Mouse (Mus musculus) midbrain, embryonic 11.5 days (tissue): ENCODE results near the gene Mrpl16. TPM values are rescaled to one million over a fixed set of nuclear protein-coding genes. Genes with fewer than 3 reads are reported as not detected.

Experiments used
- ATAC-seq: fragments of 200-750 bp; cut with Nextera tagmentation; 2 replicates; pipeline ENCODE4 v1.8.0; 2017; ENCODE audit warnings: moderate TSS enrichment, moderate library complexity; ENCODE audit not compliant: low FRiP score
- DNase-seq: peaks from one replicate; pipeline ENCODE4 v3.0.0; 2015; ENCODE audit warnings: low spot score; ENCODE audit errors: missing footprints
- H3K27ac ChIP-seq: fragments of 300-500 bp; sonication (generic); 2 replicates; pipeline ENCODE4 v1.5.1; 2014; ENCODE audit warnings: low read depth, low read length
- H3K27me3 ChIP-seq: fragments of 300-500 bp; sonication (generic); 2 replicates; pipeline ENCODE4 v1.6.1; 2014; ENCODE audit warnings: mild to moderate bottlenecking, low read length, moderate library complexity, mixed read lengths; ENCODE audit not compliant: control insufficient read depth, insufficient read depth
- H3K36me3 ChIP-seq: fragments of 300-500 bp; sonication (generic); 2 replicates; pipeline ENCODE4 v1.6.1; 2014; ENCODE audit warnings: mild to moderate bottlenecking, low read length, moderate library complexity, mixed read lengths; ENCODE audit not compliant: control insufficient read depth, insufficient read depth
- H3K4me1 ChIP-seq: fragments of 300-500 bp; sonication (generic); 2 replicates; pipeline ENCODE4 v1.6.1; 2014; ENCODE audit warnings: low read length; ENCODE audit not compliant: control insufficient read depth, insufficient read depth
- H3K4me2 ChIP-seq: fragments of 300-500 bp; sonication (generic); 2 replicates; pipeline ENCODE4 v1.6.1; 2014; ENCODE audit warnings: mild to moderate bottlenecking, moderate library complexity
- H3K4me3 ChIP-seq: fragments of 300-500 bp; sonication (generic); 2 replicates; pipeline ENCODE4 v1.5.1; 2014; ENCODE audit warnings: low read depth, low read length
- H3K9ac ChIP-seq: fragments of 300-500 bp; sonication (generic); 2 replicates; pipeline ENCODE4 v1.6.1; 2014; ENCODE audit warnings: low read length
- H3K9me3 ChIP-seq: fragments of 300-500 bp; sonication (generic); 2 replicates; pipeline ENCODE4 v1.6.1; 2016; ENCODE audit warnings: low read length; ENCODE audit not compliant: control insufficient read depth
- WGBS: fragments of 180-500 bp; shearing (Covaris S2); extraction: QIAGEN DNeasy Blood & Tissue Kit; methylation state at CpG from one replicate; pipeline ENCODE4 v1.1.7; 2014; 5-methylcytosine and 5-hydroxymethylcytosine counted together
- polyA plus RNA-seq: library from polyadenylated mRNA; unstranded; fragments of >200 nt; fragmentation: Nextera tagmentation; extraction: Ambion mirVana; gene quantifications from 2 replicates; pipeline ENCODE4 v1.2.1, GENCODE M21; 2014

Gene Mrpl16
- polyA plus RNA-seq, 1 experiment from 2014 or later: 57.2 TPM

- ATAC-seq (no peak), DNase-seq (no peak)
- 80% methylated on average over 3 of the region's 3 CpGs for WGBS
- Histone ChIP-seq H3K36me3 (no peaks in the 10 kb centered on the region), H3K4me3 (no peak overlapping the region), H3K9ac (no peak overlapping the region), H3K27ac (no peak overlapping the region), H3K4me2 (no peak overlapping the region), H3K4me1 (no peaks in the 10 kb centered on the region), H3K27me3 (no peaks in the 10 kb centered on the region), H3K9me3 (no peaks in the 10 kb centered on the region)
Observed at GRCm38 (mm10) chr19:11765059-11765458, 5.1 kb upstream of the Mrpl16 start.

GRCm38 (mm10) chr19:11766413-11766812, 3.8 kb upstream of the Mrpl16 start:
- H3K9ac ChIP-seq: no peak overlapping the region
- H3K27me3 ChIP-seq: no peaks in the 10 kb centered on the region
- ATAC-seq: no peak
- H3K9me3 ChIP-seq: no peaks in the 10 kb centered on the region
- no peak overlapping the region for H3K4me3 ChIP-seq
- peaks cover 4% of the 10 kb centered on the region for H3K4me1 ChIP-seq
- no peak overlapping the region for H3K4me2 ChIP-seq
- H3K36me3 ChIP-seq: no peaks in the 10 kb centered on the region
- no peak overlapping the region for H3K27ac ChIP-seq
- 77% methylated on average over 4 of the region's 4 CpGs for WGBS
- DNase-seq: no peak

- WGBS: 12% methylated on average over 3 of the region's 3 CpGs
- DNase-seq (no peak), ATAC-seq (no peak)
- Histone ChIP-seq H3K27ac (no peak overlapping the region), H3K9me3 (no peaks in the 10 kb centered on the region), H3K9ac (no peak overlapping the region), H3K4me1 (peaks cover 4% of the 10 kb centered on the region), H3K36me3 (no peaks in the 10 kb centered on the region), H3K4me3 (no peak overlapping the region), H3K4me2 (no peak overlapping the region), H3K27me3 (no peaks in the 10 kb centered on the region)
Observed at GRCm38 (mm10) chr19:11768163-11768562, 2.0 kb upstream of the Mrpl16 start.

GRCm38 (mm10) chr19:11769257-11769920, 802 bp upstream of the Mrpl16 start:
- peak overlapping the region; percentile 82 for H3K4me2 ChIP-seq

GRCm38 (mm10) chr19:11777191-11777865, 7.1 kb downstream of the Mrpl16 start:
- H3K4me1 ChIP-seq: no peaks in the 10 kb centered on the region
- DNase-seq (peak; percentile 98), ATAC-seq (peak; percentile 66; the same call in 1 of the 2 replicates)
- WGBS: 59% methylated on average over 7 of the region's 7 CpGs
- no peak overlapping the region for H3K9ac ChIP-seq
- no peaks in the 10 kb centered on the region for H3K9me3 ChIP-seq
- no peak overlapping the region for H3K4me3 ChIP-seq
- H3K4me2 ChIP-seq: no peak overlapping the region
- peaks cover 3% of the 10 kb centered on the region; the same call in 1 of the 2 replicates for H3K36me3 ChIP-seq
- no peak overlapping the region for H3K27ac ChIP-seq
- no peaks in the 10 kb centered on the region for H3K27me3 ChIP-seq

More at GRCm38 (mm10) chr19:11769257-11769920, 802 bp upstream of the Mrpl16 start:
- no peaks in the 10 kb centered on the region for H3K9me3 ChIP-seq
- H3K27me3 ChIP-seq: no peaks in the 10 kb centered on the region
- DNase-seq (no peak), ATAC-seq (no peak; the same call in none of the 2 replicates)
- H3K27ac ChIP-seq: no peak overlapping the region
- WGBS: 89% methylated on average over 5 of the region's 5 CpGs
- peaks cover 4% of the 10 kb centered on the region for H3K4me1 ChIP-seq
- H3K4me3 ChIP-seq: peak overlapping the region; percentile 66; the same call in 1 of the 2 replicates
- H3K36me3 ChIP-seq: peaks cover 3% of the 10 kb centered on the region; the same call in 1 of the 2 replicates
- H3K9ac ChIP-seq: no peak overlapping the region

GRCm38 (mm10) chr19:11785409-11786154, 15.4 kb downstream of the Mrpl16 start:
- Histone ChIP-seq H3K9ac (no peak overlapping the region), H3K4me2 (no peak overlapping the region), H3K4me3 (no peak overlapping the region), H3K36me3 (no peaks in the 10 kb centered on the region), H3K27me3 (no peaks in the 10 kb centered on the region), H3K4me1 (no peaks in the 10 kb centered on the region), H3K27ac (no peak overlapping the region), H3K9me3 (no peaks in the 10 kb centered on the region)
- WGBS: 92% methylated on average over 14 of the region's 14 CpGs
- DNase-seq (no peak), ATAC-seq (no peak)

- Histone ChIP-seq H3K4me3 (no peak overlapping the region), H3K27ac (no peak overlapping the region), H3K4me2 (no peak overlapping the region), H3K27me3 (no peaks in the 10 kb centered on the region), H3K9me3 (no peaks in the 10 kb centered on the region), H3K4me1 (no peaks in the 10 kb centered on the region), H3K36me3 (no peaks in the 10 kb centered on the region), H3K9ac (no peak overlapping the region)
- DNase-seq (no peak), ATAC-seq (no peak)
- 94% methylated on average over 6 of the region's 6 CpGs for WGBS
Observed at GRCm38 (mm10) chr19:11787826-11788225, 17.6 kb downstream of the Mrpl16 start.

- Histone ChIP-seq H3K4me2 (no peak overlapping the region), H3K36me3 (no peaks in the 10 kb centered on the region), H3K4me1 (no peaks in the 10 kb centered on the region), H3K9ac (no peak overlapping the region), H3K27ac (no peak overlapping the region), H3K27me3 (no peaks in the 10 kb centered on the region), H3K4me3 (no peak overlapping the region), H3K9me3 (no peaks in the 10 kb centered on the region)
- 93% methylated on average over 6 of the region's 6 CpGs for WGBS
- ATAC-seq (no peak), DNase-seq (no peak)
Observed at GRCm38 (mm10) chr19:11788876-11789275, 18.7 kb downstream of the Mrpl16 start.

- no peak for DNase-seq
- Histone ChIP-seq H3K4me3 (no peak overlapping the region), H3K27me3 (no peaks in the 10 kb centered on the region), H3K36me3 (no peaks in the 10 kb centered on the region), H3K4me2 (no peak overlapping the region), H3K9me3 (no peaks in the 10 kb centered on the region), H3K9ac (no peak overlapping the region), H3K27ac (no peak overlapping the region), H3K4me1 (no peaks in the 10 kb centered on the region)
- WGBS: 70% methylated on average over 5 of the region's 5 CpGs
- no peak for ATAC-seq
Observed at GRCm38 (mm10) chr19:11791825-11792224, 21.6 kb downstream of the Mrpl16 start.
